Mouse (Mus musculus): ENCODE results near the gene Mmachc. TPM values are rescaled to one million over a fixed set of nuclear protein-coding genes. Genes with fewer than 3 reads are reported as not detected.
"Not testable (repeated sequence)": the region's sequence is repeated elsewhere in the genome, so short reads cannot be mapped to it uniquely, and the experiment has no call there.

Gene Mmachc
- polyA plus RNA-seq, 1 experiment from 2014 or later = 27.2 TPM

DNA sequence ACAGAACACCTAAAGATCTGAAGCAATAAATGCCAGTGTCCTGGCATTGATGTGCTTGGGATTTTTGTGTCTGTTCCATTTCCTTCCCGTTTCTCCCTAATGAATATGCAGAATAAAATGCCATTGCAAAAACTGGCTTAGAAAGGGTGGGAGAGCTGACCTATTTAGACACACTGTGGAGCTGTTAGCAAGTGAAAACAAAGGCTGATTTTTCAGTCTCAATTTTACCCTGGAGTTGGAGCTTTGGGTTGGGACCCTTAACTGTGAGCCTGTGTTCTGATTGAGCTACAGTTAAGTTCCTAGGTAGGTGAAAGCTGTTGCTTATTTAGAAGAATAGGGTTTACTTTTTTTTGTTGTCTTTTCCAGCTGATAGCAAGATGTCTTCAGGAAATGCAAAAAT, 21.2 kb downstream of the Mmachc start:
- H3K9me3 ChIP-seq (replicated peaks) = no peaks in the 10 kb centered on the region
- WGBS = 29% methylated on average over 1 of the region's 1 CpGs
- ATAC-seq (replicated peaks; ENCODE audit: low FRiP score) = no peak

DNA sequence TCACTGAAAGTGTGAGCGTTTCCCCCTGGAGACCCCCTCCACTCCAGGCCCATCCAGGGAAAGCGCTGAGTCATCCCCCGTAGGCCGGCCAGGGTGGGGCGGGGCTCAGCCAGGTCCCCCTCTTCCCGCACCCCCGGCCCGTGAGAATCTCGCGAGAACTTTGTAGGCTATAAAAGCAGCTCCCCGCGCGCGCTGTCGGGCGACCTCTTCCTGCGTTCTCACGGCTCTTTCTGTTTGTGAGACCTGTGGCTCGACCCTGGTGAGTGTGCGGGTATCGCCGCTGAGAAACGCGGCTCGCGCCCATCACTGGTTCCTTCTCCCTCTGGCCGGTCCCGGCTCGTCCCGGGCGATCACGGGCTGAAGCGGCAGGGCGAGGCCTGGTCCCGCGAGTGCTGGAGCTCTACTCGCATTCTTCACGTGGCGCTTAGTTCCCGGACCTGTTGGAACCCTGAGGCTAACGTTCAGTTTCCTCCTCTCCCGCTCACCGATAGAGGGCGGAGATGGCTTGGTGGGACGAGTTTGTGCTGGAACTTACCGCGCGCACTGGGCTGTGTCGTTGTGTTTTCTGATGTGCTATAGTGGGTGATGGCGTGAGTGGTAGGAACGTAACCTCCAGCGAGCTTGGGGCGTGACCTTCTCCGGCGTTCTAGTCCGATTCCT, 22.7 kb downstream of the Mmachc start, which contains the start of gene Prdx1:
Gene Prdx1 (plus strand): TSS at position 143 of the 660 bp plus-strand sequence.
- H3K9ac ChIP-seq = peak within 1 kb of the TSS; percentile 71
- peak within 1 kb of the TSS; percentile 98 for H3K27ac ChIP-seq
- ATAC-seq (replicated peaks; ENCODE audit: low FRiP score) = peak; percentile 97
- H3K4me2 ChIP-seq = peak within 1 kb of the TSS; percentile 73
- peaks cover 29% of the 10 kb centered on the region for H3K36me3 ChIP-seq
- H3K27me3 ChIP-seq = no peaks in the 10 kb centered on the region
- under 1% methylated on average over 56 of the region's 56 CpGs for WGBS
- H3K9me3 ChIP-seq (replicated peaks) = no peaks in the 10 kb centered on the region
- peak within 1 kb of the TSS; percentile 64 for H3K4me3 ChIP-seq (replicated peaks)
- H3K4me1 ChIP-seq = peaks cover 33% of the 10 kb centered on the region

More for the DNA sequence above, 21.2 kb downstream of the Mmachc start:
- Histone ChIP-seq H3K27ac (no peak overlapping the region), H3K9ac (peak overlapping the region; percentile 71), H3K4me1 (peaks cover 36% of the 10 kb centered on the region), H3K27me3 (no peaks in the 10 kb centered on the region), H3K4me3 (replicated peaks) (peak overlapping the region; percentile 64), H3K4me2 (peak overlapping the region; percentile 73), H3K36me3 (peaks cover 43% of the 10 kb centered on the region)

DNA sequence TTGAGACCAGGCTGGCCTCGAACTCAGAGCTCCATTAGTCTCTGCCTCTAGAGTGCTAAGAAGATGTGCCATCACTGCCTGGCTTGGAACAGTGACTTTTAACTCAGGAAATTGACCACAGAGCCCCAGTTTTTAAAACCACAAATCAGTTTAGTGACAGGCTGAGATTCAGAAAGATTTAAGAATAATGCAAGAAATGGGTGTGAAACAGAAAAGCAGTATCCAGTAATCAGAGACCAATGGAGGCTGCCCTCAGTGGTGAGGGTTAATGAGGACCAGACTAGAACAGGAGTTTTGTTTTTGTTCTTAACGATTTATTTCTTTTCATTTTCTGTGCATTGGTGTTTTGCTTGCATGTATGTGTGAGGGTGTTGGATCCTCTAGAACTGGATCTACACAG, 23.5 kb downstream of the Mmachc start:
- Histone ChIP-seq H3K27me3 (no peaks in the 10 kb centered on the region), H3K4me1 (peaks cover 33% of the 10 kb centered on the region), H3K9ac (peak overlapping the region; percentile 71; the same call in 1 of the 2 replicates), H3K4me3 (replicated peaks) (peak overlapping the region; percentile 64), H3K27ac (peak overlapping the region; percentile 98), H3K9me3 (replicated peaks) (no peaks in the 10 kb centered on the region), H3K4me2 (peak overlapping the region; percentile 73), H3K36me3 (peaks cover 21% of the 10 kb centered on the region)
- WGBS = 76% methylated on average over 2 of the region's 2 CpGs
- no peak for ATAC-seq (replicated peaks; ENCODE audit: low FRiP score)

GRCm38 (mm10) chr4:116683957-116684356, 24.2 kb downstream of the Mmachc start:
- Histone ChIP-seq H3K4me1 (peaks cover 26% of the 10 kb centered on the region), H3K4me3 (replicated peaks) (no peak overlapping the region), H3K9ac (no peak overlapping the region), H3K27me3 (no peaks in the 10 kb centered on the region), H3K9me3 (replicated peaks) (no peaks in the 10 kb centered on the region), H3K4me2 (no peak overlapping the region), H3K27ac (no peak overlapping the region), H3K36me3 (peaks cover 14% of the 10 kb centered on the region)
- WGBS = 88% methylated on average over 4 of the region's 4 CpGs
- no peak for ATAC-seq (replicated peaks; ENCODE audit: low FRiP score)

DNA sequence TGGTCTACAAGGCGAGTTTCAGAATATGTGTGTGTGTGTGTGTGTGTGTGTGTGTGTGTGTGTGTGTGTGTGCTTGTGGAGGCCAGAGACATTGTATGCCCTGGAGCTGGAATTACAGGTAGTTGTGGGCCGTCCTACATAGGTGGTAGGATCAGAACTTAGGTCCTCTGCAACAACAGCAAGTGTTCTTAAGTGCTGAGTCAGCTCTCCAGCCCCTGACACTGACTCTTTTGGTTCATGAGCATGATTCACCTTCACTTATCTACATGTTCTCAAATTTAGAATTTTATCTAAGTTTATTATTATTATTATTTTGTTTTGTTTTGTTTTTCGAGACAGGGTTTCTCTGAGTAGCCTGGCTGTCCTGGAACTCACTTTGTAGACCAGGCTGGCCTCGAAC, 27.7 kb downstream of the Mmachc start:
- not testable (repeated sequence) for H3K9ac ChIP-seq; H3K4me1 ChIP-seq; H3K27ac ChIP-seq; H3K9me3 ChIP-seq (replicated peaks); ATAC-seq (replicated peaks; ENCODE audit: low FRiP score); H3K27me3 ChIP-seq; H3K4me3 ChIP-seq (replicated peaks); H3K36me3 ChIP-seq; H3K4me2 ChIP-seq
- 92% methylated on average over 4 of the region's 4 CpGs for WGBS

DNA sequence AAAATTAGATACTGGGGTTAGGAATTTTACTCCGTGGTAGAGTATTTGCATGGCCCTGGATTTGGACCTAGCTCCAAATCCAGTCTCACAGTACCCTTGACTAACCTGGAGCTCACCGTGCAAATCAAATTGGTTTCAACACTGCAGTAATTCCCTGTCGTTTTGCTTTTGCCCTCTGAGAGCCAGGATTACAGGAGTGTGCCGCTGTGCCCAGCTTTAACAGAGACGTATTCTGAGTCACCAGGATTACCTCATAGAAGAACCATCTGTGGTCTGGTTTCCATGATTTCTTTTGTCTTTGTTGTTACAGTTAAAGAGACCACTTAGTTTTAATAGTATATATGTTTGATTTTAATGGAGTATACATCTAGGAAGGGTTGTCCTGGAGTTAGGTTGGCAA, 29.1 kb downstream of the Mmachc start:
- Histone ChIP-seq H3K27me3 (no peaks in the 10 kb centered on the region), H3K4me3 (replicated peaks) (no peak overlapping the region), H3K9me3 (replicated peaks) (no peaks in the 10 kb centered on the region), H3K36me3 (no peaks in the 10 kb centered on the region), H3K4me2 (no peak overlapping the region), H3K9ac (no peak overlapping the region), H3K27ac (no peak overlapping the region), H3K4me1 (no peaks in the 10 kb centered on the region)
- 72% methylated on average over 5 of the region's 5 CpGs for WGBS
- no peak for ATAC-seq (replicated peaks; ENCODE audit: low FRiP score)

GRCm38 (mm10) chr4:116677808-116678207, 30.4 kb downstream of the Mmachc start:
- no peak for ATAC-seq (replicated peaks; ENCODE audit: low FRiP score)
- WGBS = 71% methylated on average over 1 of the region's 1 CpGs
- Histone ChIP-seq H3K9me3 (replicated peaks) (no peaks in the 10 kb centered on the region), H3K9ac (no peak overlapping the region), H3K36me3 (no peaks in the 10 kb centered on the region), H3K4me1 (no peaks in the 10 kb centered on the region), H3K27me3 (no peaks in the 10 kb centered on the region), H3K4me2 (no peak overlapping the region), H3K4me3 (replicated peaks) (no peak overlapping the region), H3K27ac (no peak overlapping the region)

- Histone ChIP-seq H3K4me1 (no peaks in the 10 kb centered on the region), H3K9ac (no peak overlapping the region), H3K27me3 (no peaks in the 10 kb centered on the region), H3K36me3 (no peaks in the 10 kb centered on the region), H3K9me3 (replicated peaks) (no peaks in the 10 kb centered on the region), H3K27ac (no peak overlapping the region), H3K4me2 (no peak overlapping the region), H3K4me3 (replicated peaks) (no peak overlapping the region)
- WGBS = 83% methylated on average over 3 of the region's 3 CpGs
- ATAC-seq (replicated peaks; ENCODE audit: low FRiP score) = no peak
These were observed 32.2 kb downstream of the Mmachc start for GRCm38 (mm10) chr4:116676027-116676426.

GRCm38 (mm10) chr4:116674761-116675160, 33.4 kb downstream of the Mmachc start:
- H3K4me2 ChIP-seq, H3K36me3 ChIP-seq: not testable (repeated sequence)
- 91% methylated on average over 6 of the region's 6 CpGs for WGBS

DNA sequence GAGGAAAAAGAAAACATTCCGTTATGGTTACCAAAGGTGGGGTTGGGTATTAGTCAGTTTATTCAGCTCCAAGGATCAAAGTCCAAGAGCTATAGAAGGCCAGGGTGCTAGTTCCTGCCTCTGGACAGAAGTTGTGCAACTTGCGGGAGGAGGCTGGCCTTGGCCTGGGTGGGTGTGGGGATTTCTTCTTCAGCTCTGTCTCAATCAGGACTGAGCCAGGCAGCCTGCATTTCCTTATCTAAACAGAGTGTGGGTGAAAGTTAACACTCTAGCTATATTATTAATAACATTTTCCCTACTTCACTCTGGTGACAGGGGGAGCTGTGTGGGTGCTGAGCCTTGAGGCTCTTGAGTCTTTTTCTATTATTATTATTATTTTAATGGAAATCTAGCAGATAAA, 35.4 kb downstream of the Mmachc start:
- Histone ChIP-seq H3K36me3 (no peaks in the 10 kb centered on the region), H3K9ac (no peak overlapping the region), H3K4me1 (peaks cover 4% of the 10 kb centered on the region; the same call in 1 of the 2 replicates), H3K4me2 (no peak overlapping the region), H3K27ac (no peak overlapping the region), H3K27me3 (no peaks in the 10 kb centered on the region), H3K4me3 (replicated peaks) (no peak overlapping the region), H3K9me3 (replicated peaks) (no peaks in the 10 kb centered on the region)
- WGBS = 40% methylated on average over 2 of the region's 2 CpGs
- no peak; the same call in 1 of the 2 replicates for ATAC-seq (replicated peaks; ENCODE audit: low FRiP score)

More at GRCm38 (mm10) chr4:116674761-116675160, 33.4 kb downstream of the Mmachc start:
- ATAC-seq (replicated peaks; ENCODE audit: low FRiP score); H3K4me1 ChIP-seq; H3K27me3 ChIP-seq; H3K9me3 ChIP-seq (replicated peaks); H3K27ac ChIP-seq; H3K9ac ChIP-seq; H3K4me3 ChIP-seq (replicated peaks): not testable (repeated sequence)

DNA sequence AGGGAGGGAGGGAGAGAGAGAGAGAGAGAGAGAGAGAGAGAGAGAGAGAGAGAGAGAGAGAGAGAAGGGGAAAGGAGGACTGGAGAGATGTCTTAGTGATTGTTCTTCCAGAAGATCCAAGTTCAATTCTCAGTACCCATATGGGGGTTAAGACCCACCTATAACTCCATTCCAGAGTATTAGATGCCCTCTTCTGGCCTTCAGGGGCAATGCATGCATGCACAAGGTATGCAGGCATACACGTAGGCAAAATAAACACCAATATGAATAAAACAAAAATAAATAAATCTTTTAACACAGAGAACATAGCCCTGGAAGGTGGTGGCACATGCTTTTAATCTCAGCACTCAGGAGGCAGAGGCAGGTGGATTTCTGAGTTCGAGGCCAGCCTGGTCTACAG, 38.9 kb downstream of the Mmachc start:
- no peak overlapping the region for H3K27ac ChIP-seq
- no peak overlapping the region for H3K4me3 ChIP-seq (replicated peaks)
- ATAC-seq (replicated peaks; ENCODE audit: low FRiP score) = no peak
- H3K4me2 ChIP-seq = no peak overlapping the region
- no peak overlapping the region for H3K9ac ChIP-seq
- peaks cover 4% of the 10 kb centered on the region; the same call in 1 of the 2 replicates for H3K4me1 ChIP-seq
- no peaks in the 10 kb centered on the region for H3K27me3 ChIP-seq
- H3K36me3 ChIP-seq = no peaks in the 10 kb centered on the region
- H3K9me3 ChIP-seq (replicated peaks) = no peaks in the 10 kb centered on the region
- 72% methylated on average over 2 of the region's 2 CpGs for WGBS

GRCm38 (mm10) chr4:116668145-116668544, 40.1 kb downstream of the Mmachc start:
- no peak overlapping the region for H3K4me3 ChIP-seq (replicated peaks)
- peak overlapping the region; percentile 78 for H3K27ac ChIP-seq
- H3K4me2 ChIP-seq = no peak overlapping the region
- no peaks in the 10 kb centered on the region for H3K9me3 ChIP-seq (replicated peaks)
- H3K27me3 ChIP-seq = no peaks in the 10 kb centered on the region
- ATAC-seq (replicated peaks; ENCODE audit: low FRiP score) = no peak
- H3K4me1 ChIP-seq = peaks cover 4% of the 10 kb centered on the region; the same call in 1 of the 2 replicates
- H3K9ac ChIP-seq = no peak overlapping the region
- no peaks in the 10 kb centered on the region for H3K36me3 ChIP-seq
- 56% methylated on average over 3 of the region's 3 CpGs for WGBS

- ATAC-seq (replicated peaks; ENCODE audit: low FRiP score) = no peak
These were observed 41.6 kb downstream of the Mmachc start for GRCm38 (mm10) chr4:116666625-116667024.

More at GRCm38 (mm10) chr4:116666625-116667024, 41.6 kb downstream of the Mmachc start:
- WGBS = 60% methylated on average over 4 of the region's 4 CpGs
- Histone ChIP-seq H3K36me3 (no peaks in the 10 kb centered on the region), H3K4me3 (replicated peaks) (no peak overlapping the region), H3K4me2 (no peak overlapping the region), H3K27ac (no peak overlapping the region), H3K9me3 (replicated peaks) (no peaks in the 10 kb centered on the region), H3K9ac (no peak overlapping the region), H3K4me1 (peaks cover 4% of the 10 kb centered on the region; the same call in 1 of the 2 replicates), H3K27me3 (no peaks in the 10 kb centered on the region)
